Mouse (Mus musculus) megakaryocyte-erythroid progenitor cell, adult 5 weeks (primary cell): ENCODE results near the gene Hectd2. TPM values are rescaled to one million over a fixed set of nuclear protein-coding genes. Genes with fewer than 3 reads are reported as not detected.

Experiments
- polyA plus RNA-seq: library from polyadenylated mRNA; stranded (reverse); fragments of >175 nt; gene quantifications from 2 replicates; pipeline ENCODE4 v1.2.3, GENCODE M21; 2012

Gene Hectd2
- polyA plus RNA-seq, result 0.52 and 0.57 TPM in 2 replicates

DNA sequence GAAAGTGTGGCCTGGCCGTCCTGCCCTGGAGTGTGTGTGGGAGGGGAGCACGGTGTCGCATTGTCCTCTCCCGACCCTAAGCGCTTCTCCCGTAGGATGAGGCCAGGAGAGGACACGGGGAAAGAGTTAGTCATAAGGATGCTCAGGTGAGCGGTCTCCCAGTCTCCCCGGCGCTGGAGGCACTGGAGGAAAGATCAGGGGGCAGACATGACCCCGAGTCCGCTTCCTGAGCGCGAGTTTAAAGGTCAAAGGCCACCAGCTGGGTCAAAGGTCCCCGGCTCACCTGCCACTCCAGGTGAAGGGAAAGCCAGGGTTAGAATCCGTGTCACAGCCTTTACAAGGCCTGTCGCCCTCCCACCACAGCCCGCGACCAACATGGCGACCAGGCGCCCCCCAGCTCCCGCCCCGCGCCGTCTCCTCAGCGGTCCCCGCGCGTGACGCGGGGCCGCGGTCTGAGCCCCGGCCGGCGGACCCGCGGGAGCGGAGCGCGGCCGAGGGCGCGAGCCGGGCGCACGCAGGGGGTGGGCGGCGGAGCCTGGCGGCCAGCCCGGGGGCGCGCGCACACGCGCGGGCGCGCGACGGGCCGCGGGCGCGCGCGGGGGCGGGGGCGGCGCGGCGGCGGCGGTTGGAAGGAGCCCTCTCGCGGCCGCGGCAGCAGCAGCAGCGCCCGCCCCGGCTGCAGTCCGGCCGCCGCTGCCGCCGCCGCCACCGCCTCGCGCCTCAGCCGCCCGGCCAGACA, at the start of gene Hectd2:
Gene Hectd2 (plus strand): TSS at position 594 of the 739 bp plus-strand sequence.

Other genes starting within 250 kb of the Hectd2 start
- gene Pcgf5, start 206.3 kb upstream of the Hectd2 start, polyA plus RNA-seq, result 9.3 and 9.6 TPM in 2 replicates
- gene Ppp1r3c, start 182.0 kb downstream of the Hectd2 start, polyA plus RNA-seq, result not detected in 2 replicates